Mouse (Mus musculus) cerebellum, adult 2 months (tissue): ENCODE data around the gene Lrrfip2.

Experiments
- CTCF ChIP-seq: fragments of 200-500 bp; IDR thresholded peaks from 2 replicates; pipeline ENCODE4 v1.5.1; 2011; ENCODE audit warnings: low read depth, mild to moderate bottlenecking, control low read depth, low read length, moderate library complexity, borderline replicate concordance; ENCODE audit not compliant: insufficient read depth
- POLR2A ChIP-seq: fragments of 200-500 bp; IDR thresholded peaks from 2 replicates; pipeline ENCODE4 v1.6.1; 2011; ENCODE audit warnings: low read length, control low read depth, borderline replicate concordance; ENCODE audit not compliant: insufficient read depth

- no peak for TF ChIP-seq POLR2A
- no peak for TF ChIP-seq CTCF
These were observed 56.7 kb downstream of the Lrrfip2 start for GRCm38 (mm10) chr9:111174071-111174470.
